Mouse (Mus musculus) midbrain, embryonic 14.5 days (tissue): Measurements from ENCODE around the gene Cdhr4. TPM values are rescaled to one million over a fixed set of nuclear protein-coding genes. Genes with fewer than 3 reads are reported as not detected.

Source experiments
- ATAC-seq: fragments of 200-750 bp; cut with Nextera tagmentation; 2 replicates; pipeline ENCODE4 v1.8.0; 2017; ENCODE audit warnings: moderate number of reproducible peaks, moderate library complexity; ENCODE audit not compliant: low FRiP score, low TSS enrichment
- DNase-seq: peaks from one replicate; pipeline ENCODE4 v3.0.0-alpha.2; 2015
- H3K27ac ChIP-seq: fragments of 300-500 bp; sonication (generic); replicated peaks from 2 replicates; pipeline ENCODE4 v1.5.1; 2014; ENCODE audit warnings: mild to moderate bottlenecking, low read depth, low read length, moderate library complexity
- H3K27me3 ChIP-seq: fragments of 300-500 bp; sonication (generic); 2 replicates; pipeline ENCODE4 v1.6.1; 2014; ENCODE audit warnings: low read length, control low read depth, mixed read lengths; ENCODE audit not compliant: control insufficient read depth, insufficient read depth
- H3K36me3 ChIP-seq: fragments of 300-500 bp; sonication (generic); 2 replicates; pipeline ENCODE4 v1.6.1; 2014; ENCODE audit warnings: low read length, control low read depth; ENCODE audit not compliant: control insufficient read depth, insufficient read depth
- H3K4me1 ChIP-seq: fragments of 300-500 bp; sonication (generic); 2 replicates; pipeline ENCODE4 v1.6.1; 2014; ENCODE audit warnings: mild to moderate bottlenecking, antibody characterized with exemption, low read length, control low read depth; ENCODE audit not compliant: control insufficient read depth, insufficient read depth
- H3K4me2 ChIP-seq: fragments of 300-500 bp; sonication (generic); 2 replicates; pipeline ENCODE4 v1.6.1; 2014; ENCODE audit warnings: mild to moderate bottlenecking, low read length, moderate library complexity
- H3K4me3 ChIP-seq: fragments of 300-500 bp; sonication (generic); replicated peaks from 2 replicates; pipeline ENCODE4 v1.5.1; 2014; ENCODE audit warnings: low read depth, low read length
- H3K9ac ChIP-seq: fragments of 300-500 bp; sonication (generic); replicated peaks from 2 replicates; pipeline ENCODE4 v1.6.1; 2014; ENCODE audit warnings: mild to moderate bottlenecking, low read length, moderate library complexity
- H3K9me3 ChIP-seq: fragments of 300-500 bp; sonication (generic); 2 replicates; pipeline ENCODE4 v1.6.1; 2016; ENCODE audit warnings: low read length, control low read depth, mixed read lengths; ENCODE audit not compliant: control insufficient read depth
- WGBS: fragments of 180-500 bp; shearing (Covaris S2); extraction: QIAGEN DNeasy Blood & Tissue Kit; methylation state at CpG from one replicate; pipeline ENCODE4 v1.1.7; 2014; 5-methylcytosine and 5-hydroxymethylcytosine counted together
- polyA plus RNA-seq: library from polyadenylated mRNA; unstranded; fragments of >200 nt; fragmentation: Nextera tagmentation; extraction: Ambion mirVana; gene quantifications from 2 replicates; pipeline ENCODE4 v1.2.1, GENCODE M21; 2014

Cdhr4 gene
- polyA plus RNA-seq, 1 experiment from 2014 or later, result 1.2 TPM

- H3K36me3 ChIP-seq, result peaks cover 3% of the 10 kb centered on the region; the same call in 1 of the 2 replicates
- H3K4me1 ChIP-seq, result no peaks in the 10 kb centered on the region
- H3K27ac ChIP-seq, result no peak overlapping the region
- no peak for DNase-seq
- H3K9ac ChIP-seq, result no peak overlapping the region
- no peak overlapping the region for H3K4me3 ChIP-seq
- H3K9me3 ChIP-seq, result no peaks in the 10 kb centered on the region
- 93% methylated on average over 7 of the region's 7 CpGs for WGBS
- H3K27me3 ChIP-seq, result no peaks in the 10 kb centered on the region
- no peak for ATAC-seq
- H3K4me2 ChIP-seq, result no peak overlapping the region
These were observed 23.8 kb upstream of the Cdhr4 start for GRCm38 (mm10) chr9:107968531-107968930.

- DNase-seq, result no peak
- no peak for ATAC-seq
- Histone ChIP-seq H3K9me3 (no peaks in the 10 kb centered on the region), H3K36me3 (peaks cover 3% of the 10 kb centered on the region; the same call in 1 of the 2 replicates), H3K4me1 (no peaks in the 10 kb centered on the region), H3K27me3 (no peaks in the 10 kb centered on the region), H3K9ac (no peak overlapping the region), H3K4me2 (no peak overlapping the region), H3K4me3 (no peak overlapping the region), H3K27ac (no peak overlapping the region)
- 90% methylated on average over 5 of the region's 5 CpGs for WGBS
These were observed 22.0 kb upstream of the Cdhr4 start for GRCm38 (mm10) chr9:107970311-107970710.

GRCm38 (mm10) chr9:107971690-107972541, 20.4 kb upstream of the Cdhr4 start:
- WGBS, result 85% methylated on average over 8 of the region's 8 CpGs

GRCm38 (mm10) chr9:107974491-107975171, 17.7 kb upstream of the Cdhr4 start:
- Histone ChIP-seq H3K4me2 (no peak overlapping the region), H3K9me3 (no peaks in the 10 kb centered on the region), H3K4me3 (no peak overlapping the region), H3K27me3 (no peaks in the 10 kb centered on the region), H3K4me1 (no peaks in the 10 kb centered on the region), H3K9ac (no peak overlapping the region), H3K27ac (no peak overlapping the region), H3K36me3 (0 out of 2 replicates have a peak, but pooled peaks cover 3% of the 10 kb centered on the region)
- no peak for DNase-seq
- ATAC-seq, result no peak
- 84% methylated on average over 10 of the region's 10 CpGs for WGBS

More at GRCm38 (mm10) chr9:107971690-107972541, 20.4 kb upstream of the Cdhr4 start:
- no peak overlapping the region for H3K4me2 ChIP-seq
- H3K4me1 ChIP-seq, result no peaks in the 10 kb centered on the region
- no peak overlapping the region for H3K9ac ChIP-seq
- H3K4me3 ChIP-seq, result no peak overlapping the region
- H3K36me3 ChIP-seq, result peaks cover 3% of the 10 kb centered on the region; the same call in 1 of the 2 replicates
- ATAC-seq (no peak), DNase-seq (no peak)
- H3K27ac ChIP-seq, result no peak overlapping the region
- no peaks in the 10 kb centered on the region for H3K27me3 ChIP-seq
- H3K9me3 ChIP-seq, result no peaks in the 10 kb centered on the region

- 0 out of 2 replicates have a peak, but pooled peaks cover 2% of the 10 kb centered on the region for H3K36me3 ChIP-seq
These were observed 16.6 kb upstream of the Cdhr4 start, which contains the start of gene Uba7 for GRCm38 (mm10) chr9:107975399-107976386. Uba7 (plus strand) TSS chr9:107975505.

GRCm38 (mm10) chr9:107978815-107979214, 13.5 kb upstream of the Cdhr4 start:
- Histone ChIP-seq H3K4me2 (no peak overlapping the region), H3K9me3 (no peaks in the 10 kb centered on the region), H3K27ac (no peak overlapping the region), H3K36me3 (no peaks in the 10 kb centered on the region), H3K4me1 (no peaks in the 10 kb centered on the region), H3K9ac (no peak overlapping the region), H3K4me3 (no peak overlapping the region), H3K27me3 (peaks cover under 1% of the 10 kb centered on the region; the same call in 1 of the 2 replicates)
- DNase-seq (no peak), ATAC-seq (no peak)
- 91% methylated on average over 12 of the region's 12 CpGs for WGBS

More at GRCm38 (mm10) chr9:107975399-107976386, 16.6 kb upstream of the Cdhr4 start, which contains the start of gene Uba7:
- no peaks in the 10 kb centered on the region for H3K9me3 ChIP-seq
- DNase-seq, result no peak
- no peak within 1 kb of the TSS for H3K27ac ChIP-seq
- H3K4me3 ChIP-seq, result no peak within 1 kb of the TSS
- H3K27me3 ChIP-seq, result no peaks in the 10 kb centered on the region
- 78% methylated on average over 12 of the region's 12 CpGs for WGBS
- H3K4me1 ChIP-seq, result no peaks in the 10 kb centered on the region
- H3K4me2 ChIP-seq, result no peak within 1 kb of the TSS
- ATAC-seq, result no peak
- no peak within 1 kb of the TSS for H3K9ac ChIP-seq

- WGBS, result 67% methylated on average over 7 of the region's 7 CpGs
- H3K36me3 ChIP-seq, result no peaks in the 10 kb centered on the region
- no peaks in the 10 kb centered on the region for H3K9me3 ChIP-seq
- H3K9ac ChIP-seq, result no peak overlapping the region; the same call in 1 of the 2 replicates
- 0 out of 2 replicates have a peak, but pooled peaks cover 8% of the 10 kb centered on the region for H3K4me1 ChIP-seq
- ATAC-seq (no peak), DNase-seq (no peak)
- H3K27ac ChIP-seq, result peak overlapping the region; percentile 65
- H3K27me3 ChIP-seq, result peaks cover 13% of the 10 kb centered on the region; the same call in 1 of the 2 replicates
- H3K4me2 ChIP-seq, result no peak overlapping the region
- no peak overlapping the region for H3K4me3 ChIP-seq
These were observed 10.4 kb upstream of the Cdhr4 start for GRCm38 (mm10) chr9:107981684-107982605.
